Mouse (Mus musculus): Measurements from ENCODE around the gene Kcnj6.

Gene Kcnj6

GRCm38 (mm10) chr16:94701971-94702370 is 295.5 kb downstream of the Kcnj6 start:
- no peak for DNase-seq

GRCm38 (mm10) chr16:94701141-94701540 is 296.4 kb downstream of the Kcnj6 start:
- DNase-seq, result no peak

All from cerebellum, adult 8-10 months (tissue).